Mouse (Mus musculus): ENCODE measurements at regions not wholly inside any gene's neighbourhood (a gene's known extent, or its start where the extent isn't known, plus 50 kb on each side); places are given as distances from the start of the nearest gene placed in this dataset.

- DNase-seq = peak; percentile 70
These were observed 114.4 kb downstream of the H2afy start for GRCm38 (mm10) chr13:56021716-56022115.

GRCm38 (mm10) chr13:56014006-56014405 lies 122.2 kb downstream of the H2afy start:
- no peak for DNase-seq

GRCm38 (mm10) chr13:56010416-56010815 lies 125.7 kb downstream of the H2afy start:
- peak; percentile 75 for DNase-seq

GRCm38 (mm10) chr13:56006827-56007226 lies 129.3 kb downstream of the H2afy start:
- DNase-seq = no peak

GRCm38 (mm10) chr13:56005746-56006145 lies 130.4 kb downstream of the H2afy start:
- DNase-seq = no peak

- peak; percentile 97 for DNase-seq
These were observed 132.3 kb downstream of the H2afy start for GRCm38 (mm10) chr13:56003724-56004393.

GRCm38 (mm10) chr13:55995255-55995654 lies 140.9 kb downstream of the H2afy start:
- no peak for DNase-seq

GRCm38 (mm10) chr13:55994460-55994859 lies 141.7 kb downstream of the H2afy start:
- peak; percentile 82 for DNase-seq

- peak; percentile 71 for DNase-seq
These were observed 143.5 kb downstream of the H2afy start for GRCm38 (mm10) chr13:55992699-55993098.

GRCm38 (mm10) chr13:55991216-55991615 lies 144.9 kb downstream of the H2afy start:
- DNase-seq = no peak

GRCm38 (mm10) chr13:55990186-55990585 lies 146.0 kb downstream of the H2afy start:
- peak; percentile 79 for DNase-seq

- DNase-seq = no peak
These were observed 146.8 kb downstream of the H2afy start for GRCm38 (mm10) chr13:55989401-55989800.

GRCm38 (mm10) chr13:55985396-55985795 lies 149.4 kb upstream of the Pitx1 start:
- no peak for DNase-seq

GRCm38 (mm10) chr13:55984772-55985171 lies 148.8 kb upstream of the Pitx1 start:
- DNase-seq = no peak

- DNase-seq = no peak
These were observed 147.9 kb upstream of the Pitx1 start for GRCm38 (mm10) chr13:55983851-55984250.

- no peak for DNase-seq
These were observed 145.0 kb upstream of the Pitx1 start for GRCm38 (mm10) chr13:55981041-55981440.

- peak; percentile 58 for DNase-seq
These were observed 141.9 kb upstream of the Pitx1 start for GRCm38 (mm10) chr13:55977902-55978301.

GRCm38 (mm10) chr13:55976911-55977381 lies 141.0 kb upstream of the Pitx1 start:
- peak; percentile 80 for DNase-seq

- no peak for DNase-seq
These were observed 138.1 kb upstream of the Pitx1 start for GRCm38 (mm10) chr13:55974105-55974504.

GRCm38 (mm10) chr13:55970687-55971086 lies 134.7 kb upstream of the Pitx1 start:
- no peak for DNase-seq

- no peak for DNase-seq
These were observed 133.5 kb upstream of the Pitx1 start for GRCm38 (mm10) chr13:55969473-55969872.

GRCm38 (mm10) chr13:55967151-55967550 lies 131.2 kb upstream of the Pitx1 start:
- peak; percentile 97 for DNase-seq

GRCm38 (mm10) chr13:55963005-55963620 lies 127.1 kb upstream of the Pitx1 start:
- DNase-seq = no peak

GRCm38 (mm10) chr13:55962254-55962866 lies 126.4 kb upstream of the Pitx1 start:
- no peak for DNase-seq

Measured in heart, adult 11 months (tissue).